Mouse (Mus musculus) fibroblast of lung, adult 2 months (primary cell): ENCODE measurements around the gene Trnp1.
"Not testable (repeated sequence)": the region's sequence is repeated elsewhere in the genome, so short reads cannot be mapped to it uniquely, and the experiment has no call there.

Experiments
- DNase-seq: peaks from one replicate; pipeline ENCODE4 v3.0.0-alpha.2; 2011; ENCODE audit warnings: low read depth

Trnp1 gene

GRCm38 (mm10) chr4:133498160-133498724 is at the start of gene Trnp1:
Gene Trnp1 (minus strand): TSS chr4:133498550.
- no peak for DNase-seq

GRCm38 (mm10) chr4:133545272-133546231 is 47.2 kb upstream of the Trnp1 start, which contains the start of gene Nudc:
Gene Nudc (minus strand): TSS chr4:133545996.
- DNase-seq: peak; percentile 94

DNA sequence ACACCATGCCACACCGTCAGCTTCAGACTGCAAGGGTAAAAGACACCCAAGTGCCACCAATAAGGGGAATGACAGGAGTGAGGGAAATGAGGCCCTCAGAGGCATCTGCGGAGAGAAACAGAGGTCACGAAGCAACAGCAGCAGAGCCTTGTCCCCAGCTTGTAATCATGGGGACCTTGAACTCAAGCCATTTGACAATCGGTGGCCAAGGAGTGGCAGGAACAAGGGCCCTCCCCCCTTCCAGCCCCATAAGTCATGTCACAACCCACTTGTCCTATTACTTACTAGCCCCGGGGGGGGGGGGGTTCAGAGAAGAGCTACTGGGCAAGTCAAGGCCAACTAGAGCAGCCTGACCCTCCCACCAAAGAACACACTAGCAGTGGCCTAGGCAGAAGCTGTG is 38.3 kb upstream of the Trnp1 start:
- no peak for DNase-seq

GRCm38 (mm10) chr4:133536081-133536480 is 37.7 kb upstream of the Trnp1 start:
- DNase-seq: no peak

- DNase-seq: no peak
Observed at GRCm38 (mm10) chr4:133532777-133533176, 34.4 kb upstream of the Trnp1 start.

- DNase-seq: no peak
Observed at GRCm38 (mm10) chr4:133527788-133528187, 29.4 kb upstream of the Trnp1 start.

DNA sequence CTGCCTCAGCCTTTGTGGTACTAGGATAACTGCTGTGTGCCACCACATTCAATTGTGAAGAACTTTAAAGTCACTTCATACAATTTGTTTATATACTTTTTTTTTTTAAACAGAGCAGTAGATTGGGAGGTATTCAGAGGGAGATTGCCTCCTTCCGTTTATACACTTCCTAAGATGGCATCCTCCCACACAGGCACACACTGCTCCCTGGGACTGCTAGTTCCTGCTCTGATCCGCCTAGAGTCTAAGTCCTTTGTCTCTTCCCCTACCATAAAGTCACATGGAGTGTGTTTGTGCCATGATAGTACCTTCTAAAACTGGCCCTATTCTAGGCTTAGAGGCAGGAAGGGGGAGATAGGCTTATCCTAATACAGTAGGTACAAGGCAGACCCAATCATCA is 23.2 kb upstream of the Trnp1 start:
- no peak for DNase-seq

DNA sequence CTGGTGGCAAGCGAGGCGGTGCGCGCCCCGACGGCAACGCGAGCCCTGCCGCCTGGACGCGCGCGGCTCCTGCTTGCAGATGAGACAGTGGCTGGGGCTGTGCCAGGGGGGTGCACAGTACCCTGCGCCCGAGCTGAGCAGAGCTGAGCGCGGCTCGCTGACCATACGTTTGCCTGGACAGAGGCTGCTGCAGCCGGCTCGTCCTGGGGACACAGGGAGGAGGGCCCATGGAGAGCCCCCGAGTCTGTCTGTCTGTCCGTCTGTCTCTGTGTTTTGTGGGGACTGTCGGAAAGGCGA is 21.0 kb upstream of the Trnp1 start:
- DNase-seq: no peak

GRCm38 (mm10) chr4:133518601-133519368 is 20.4 kb upstream of the Trnp1 start, which contains the start of gene Kdf1:
Gene Kdf1 (plus strand): TSS chr4:133518963.
- no peak for DNase-seq

DNA sequence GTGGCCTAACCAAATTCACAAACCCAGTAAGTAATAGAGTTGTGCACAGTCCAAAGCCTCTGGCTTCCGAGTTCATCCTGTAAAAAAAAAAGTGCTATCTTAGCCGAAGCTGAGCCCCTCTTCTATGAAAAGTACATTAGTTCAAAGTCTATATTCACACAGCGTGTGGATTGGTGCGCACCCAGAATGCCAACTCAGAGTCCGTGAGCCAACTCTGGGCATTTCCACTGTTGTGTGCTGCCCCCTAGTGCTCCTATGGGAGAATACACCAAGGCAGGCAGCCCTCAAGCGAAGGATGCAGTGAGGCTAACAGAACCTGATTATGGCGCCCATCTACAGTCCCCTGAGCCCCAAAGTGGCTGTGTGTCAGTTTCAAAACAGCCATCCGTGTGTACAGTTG is 14.6 kb upstream of the Trnp1 start:
- DNase-seq: no peak

- not testable (repeated sequence) for DNase-seq
Observed at GRCm38 (mm10) chr4:133512511-133512910, 14.2 kb upstream of the Trnp1 start.

DNA sequence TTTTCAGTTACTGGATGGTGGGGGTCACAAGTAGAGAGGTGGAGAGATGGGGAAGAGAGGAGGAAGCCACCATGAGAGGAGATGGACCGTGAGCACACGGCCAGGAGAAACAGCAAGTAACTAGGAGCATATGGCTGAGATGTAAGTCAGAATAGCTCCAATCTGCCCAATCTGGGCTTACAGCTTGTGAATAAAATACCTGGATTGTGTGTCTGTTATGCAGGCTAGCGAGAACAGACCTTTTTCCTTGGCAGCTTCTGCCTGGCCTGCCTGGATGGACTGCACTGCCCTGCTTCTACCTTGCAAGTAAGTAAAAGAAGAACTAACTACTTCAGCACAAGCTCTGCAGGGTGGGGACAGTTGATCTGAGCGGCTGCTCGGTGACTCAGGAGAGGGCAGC is 12.7 kb upstream of the Trnp1 start:
- no peak for DNase-seq

- no peak for DNase-seq
Observed at GRCm38 (mm10) chr4:133508990-133509389, 10.6 kb upstream of the Trnp1 start.

DNA sequence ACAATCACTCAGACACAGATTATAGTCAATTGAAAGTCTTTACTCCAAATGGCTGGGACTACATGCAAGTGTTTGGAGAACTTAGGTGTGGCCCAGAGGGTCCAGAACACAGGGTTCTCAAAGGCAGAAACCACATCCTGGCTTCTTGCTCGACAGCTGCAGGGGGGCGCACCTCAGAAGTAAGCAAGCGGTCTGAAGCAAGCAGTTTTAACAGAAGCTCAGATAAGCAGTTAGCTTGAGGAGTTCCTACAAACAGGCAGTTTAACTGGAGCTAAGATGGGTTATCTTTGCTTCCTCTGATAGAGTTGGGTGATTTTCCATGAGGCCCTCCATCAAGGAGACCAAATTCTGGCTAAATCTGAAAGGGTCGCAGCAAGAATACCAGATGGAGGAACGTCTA is 8.2 kb upstream of the Trnp1 start:
- no peak for DNase-seq

- DNase-seq: no peak
Observed at GRCm38 (mm10) chr4:133504755-133505485, 6.6 kb upstream of the Trnp1 start.

GRCm38 (mm10) chr4:133504300-133504699 is 6.0 kb upstream of the Trnp1 start:
- no peak for DNase-seq

GRCm38 (mm10) chr4:133501514-133501913 is 3.2 kb upstream of the Trnp1 start:
- DNase-seq: no peak

DNA sequence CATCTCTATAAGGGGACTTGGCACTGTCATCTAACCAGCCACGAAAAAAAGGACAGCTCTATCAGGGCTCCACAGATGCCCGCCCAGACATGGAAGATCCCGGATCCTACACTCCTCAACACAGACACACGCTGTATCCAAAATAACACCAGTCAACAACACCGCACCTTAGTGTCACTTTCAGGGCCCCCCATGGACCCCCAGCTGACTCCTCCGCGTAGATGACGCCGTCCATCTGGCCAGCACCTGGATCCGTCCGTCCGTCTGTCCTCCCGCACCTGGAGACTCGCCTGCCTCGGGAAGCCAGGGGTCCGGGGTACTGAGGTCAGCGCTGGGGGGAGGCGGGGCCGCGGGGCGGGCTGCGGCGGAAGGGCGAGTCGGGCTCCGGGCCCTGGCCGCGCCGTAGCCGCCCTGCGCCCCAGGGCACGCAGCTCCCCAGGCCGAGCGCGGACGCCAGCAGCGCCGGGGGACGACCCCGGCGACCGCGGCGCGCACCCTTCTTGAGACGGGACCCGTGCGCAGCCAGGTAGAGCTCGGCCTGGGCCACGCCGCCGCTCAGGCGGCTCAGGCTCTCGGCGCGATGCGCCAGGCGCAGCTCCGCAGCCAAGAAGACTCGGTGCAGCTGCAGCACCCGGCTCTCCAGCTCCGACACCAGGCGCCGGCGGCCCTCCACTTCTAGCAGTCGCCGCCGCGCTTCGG is 740 bp downstream of the Trnp1 start:
- DNase-seq: no peak

GRCm38 (mm10) chr4:133496738-133497445 is 1.5 kb downstream of the Trnp1 start:
- DNase-seq: no peak

- no peak for DNase-seq
Observed at GRCm38 (mm10) chr4:133495711-133496110, 2.6 kb downstream of the Trnp1 start.

- no peak for DNase-seq
Observed at GRCm38 (mm10) chr4:133494867-133495266, 3.5 kb downstream of the Trnp1 start.
